Mouse (Mus musculus) limb, embryonic 14.5 days (tissue): Measurements from ENCODE around the gene Mpv17l2. TPM values are rescaled to one million over a fixed set of nuclear protein-coding genes. Genes with fewer than 3 reads are reported as not detected.

ENCODE experiments used
- ATAC-seq: fragments of 200-750 bp; cut with Nextera tagmentation; 2 replicates; pipeline ENCODE4 v1.8.0; 2017; ENCODE audit warnings: low read depth, moderate number of reproducible peaks, moderate TSS enrichment; ENCODE audit not compliant: low FRiP score
- DNase-seq: peaks from one replicate; pipeline ENCODE4 v3.0.0-alpha.2; 2015; ENCODE audit warnings: low spot score
- H3K27ac ChIP-seq: fragments of 300-500 bp; sonication (generic); replicated peaks from 2 replicates; pipeline ENCODE4 v1.5.1; 2014; ENCODE audit warnings: low read depth, mild to moderate bottlenecking, low read length, moderate library complexity, mixed read lengths
- H3K27me3 ChIP-seq: fragments of 300-500 bp; sonication (generic); 2 replicates; pipeline ENCODE4 v1.6.1; 2014; ENCODE audit warnings: low read length, mixed read lengths; ENCODE audit not compliant: control insufficient read depth, insufficient read depth
- H3K36me3 ChIP-seq: fragments of 300-500 bp; sonication (generic); 2 replicates; pipeline ENCODE4 v1.6.1; 2014; ENCODE audit warnings: mild to moderate bottlenecking, low read length, moderate library complexity, mixed read lengths; ENCODE audit not compliant: control insufficient read depth, insufficient read depth
- H3K4me1 ChIP-seq: fragments of 300-500 bp; sonication (generic); 2 replicates; pipeline ENCODE4 v1.6.1; 2014; ENCODE audit warnings: antibody characterized with exemption, low read length, mixed read lengths; ENCODE audit not compliant: control insufficient read depth, insufficient read depth
- H3K4me2 ChIP-seq: fragments of 300-500 bp; sonication (generic); replicated peaks from 2 replicates; pipeline ENCODE4 v1.6.1; 2014; ENCODE audit warnings: low read depth, mild to moderate bottlenecking, low read length, moderate library complexity; ENCODE audit not compliant: severe bottlenecking
- H3K4me3 ChIP-seq: fragments of 300-500 bp; sonication (generic); replicated peaks from 2 replicates; pipeline ENCODE4 v1.5.1; 2014; ENCODE audit warnings: low read length
- H3K9ac ChIP-seq: fragments of 300-500 bp; sonication (generic); 2 replicates; pipeline ENCODE4 v1.6.1; 2014; ENCODE audit warnings: mild to moderate bottlenecking, low read depth, low read length, moderate library complexity; ENCODE audit not compliant: severe bottlenecking
- H3K9me3 ChIP-seq: fragments of 300-500 bp; sonication (generic); 2 replicates; pipeline ENCODE4 v1.6.1; 2016; ENCODE audit warnings: low read length; ENCODE audit not compliant: control insufficient read depth
- POLR2A ChIP-seq: fragments of 200-500 bp; IDR thresholded peaks from 2 replicates; pipeline ENCODE4 v1.8.0; 2012; ENCODE audit warnings: inconsistent platforms, mild to moderate bottlenecking, moderate library complexity, borderline replicate concordance; ENCODE audit not compliant: insufficient read depth, insufficient read length; ENCODE audit errors: extremely low read depth
- WGBS: fragments of 180-500 bp; shearing (Covaris S2); extraction: QIAGEN DNeasy Blood & Tissue Kit; methylation state at CpG from one replicate; pipeline ENCODE4 v1.1.7; 2014; 5-methylcytosine and 5-hydroxymethylcytosine counted together
- polyA plus RNA-seq, 2 experiments: library from polyadenylated mRNA; depleted of rRNA in 1 of 2; stranded (reverse) in 1 of 2; unstranded in 1 of 2; fragments of >200 nt; fragmentation: Nextera tagmentation in 1 of 2; extraction: Ambion mirVana in 1 of 2; gene quantifications; 2 replicates each; pipeline versions ENCODE4 v1.2.1 to v1.2.3; 2012 to 2014

Gene Mpv17l2
- polyA plus RNA-seq, 2 experiments: 27.7 to 40.3 TPM

DNA sequence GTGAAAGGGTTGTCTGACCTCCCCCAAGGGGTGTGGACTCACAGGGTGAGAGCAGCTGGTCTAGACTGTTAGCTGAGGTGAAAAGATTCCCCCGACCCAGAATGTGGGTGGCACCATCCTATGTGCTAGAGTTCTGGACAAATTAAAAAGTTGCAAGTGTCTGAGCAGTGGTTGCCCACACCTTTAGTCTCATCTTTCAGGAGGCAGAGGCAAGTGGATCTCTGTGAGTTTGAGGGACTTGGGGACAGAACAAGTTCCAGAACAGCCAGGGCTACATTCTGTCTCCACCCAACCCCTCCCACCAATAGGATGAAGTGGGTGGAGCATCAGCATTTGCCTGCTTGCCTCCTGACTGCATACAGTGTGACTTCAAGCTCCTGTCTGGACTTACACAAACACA lies 1.4 kb upstream of the Mpv17l2 start:
- H3K27ac ChIP-seq: no peak overlapping the region
- ATAC-seq (no peak), DNase-seq (no peak)
- H3K9ac ChIP-seq: no peak overlapping the region
- H3K4me1 ChIP-seq: peaks cover 22% of the 10 kb centered on the region
- H3K4me3 ChIP-seq: no peak overlapping the region
- no peaks in the 10 kb centered on the region for H3K27me3 ChIP-seq
- TF ChIP-seq POLR2A: no peak
- H3K4me2 ChIP-seq: no peak overlapping the region
- no peaks in the 10 kb centered on the region for H3K9me3 ChIP-seq
- H3K36me3 ChIP-seq: peaks cover 12% of the 10 kb centered on the region
- 79% methylated on average over 1 of the region's 1 CpGs for WGBS

DNA sequence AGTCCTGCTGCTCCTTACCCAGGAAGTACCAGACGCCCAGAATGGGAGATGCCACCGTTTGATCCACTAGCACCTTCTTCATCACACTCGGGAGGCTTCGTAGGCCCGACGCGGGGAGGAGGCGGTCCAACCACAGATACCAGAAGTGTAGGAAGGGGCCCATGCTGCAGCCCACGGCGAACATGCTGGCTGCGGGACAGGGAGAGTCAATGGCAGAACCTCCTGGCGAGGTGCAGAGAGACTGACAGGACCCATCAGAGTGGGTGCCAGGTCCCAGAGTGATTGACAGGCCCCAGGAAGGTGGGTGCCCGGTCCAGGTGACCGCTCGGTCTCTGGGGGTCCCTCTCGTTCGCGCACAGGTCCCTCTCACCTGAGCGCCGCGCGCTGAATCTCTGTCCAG lies 396 bp downstream of the Mpv17l2 start:
- H3K9ac ChIP-seq: peak overlapping the region; percentile 72
- H3K36me3 ChIP-seq: peaks cover 23% of the 10 kb centered on the region
- H3K4me3 ChIP-seq: peak overlapping the region; percentile 71
- WGBS: 1% methylated on average over 12 of the region's 22 CpGs
- no peaks in the 10 kb centered on the region for H3K27me3 ChIP-seq
- TF ChIP-seq POLR2A: no peak
- ATAC-seq: no peak
- H3K4me2 ChIP-seq: peak overlapping the region; percentile 98
- DNase-seq: no peak
- H3K4me1 ChIP-seq: peaks cover 8% of the 10 kb centered on the region
- 0 out of 2 replicates have a peak overlapping the region, but pooled peaks have one; percentile 33 for H3K27ac ChIP-seq
- no peaks in the 10 kb centered on the region for H3K9me3 ChIP-seq

DNA sequence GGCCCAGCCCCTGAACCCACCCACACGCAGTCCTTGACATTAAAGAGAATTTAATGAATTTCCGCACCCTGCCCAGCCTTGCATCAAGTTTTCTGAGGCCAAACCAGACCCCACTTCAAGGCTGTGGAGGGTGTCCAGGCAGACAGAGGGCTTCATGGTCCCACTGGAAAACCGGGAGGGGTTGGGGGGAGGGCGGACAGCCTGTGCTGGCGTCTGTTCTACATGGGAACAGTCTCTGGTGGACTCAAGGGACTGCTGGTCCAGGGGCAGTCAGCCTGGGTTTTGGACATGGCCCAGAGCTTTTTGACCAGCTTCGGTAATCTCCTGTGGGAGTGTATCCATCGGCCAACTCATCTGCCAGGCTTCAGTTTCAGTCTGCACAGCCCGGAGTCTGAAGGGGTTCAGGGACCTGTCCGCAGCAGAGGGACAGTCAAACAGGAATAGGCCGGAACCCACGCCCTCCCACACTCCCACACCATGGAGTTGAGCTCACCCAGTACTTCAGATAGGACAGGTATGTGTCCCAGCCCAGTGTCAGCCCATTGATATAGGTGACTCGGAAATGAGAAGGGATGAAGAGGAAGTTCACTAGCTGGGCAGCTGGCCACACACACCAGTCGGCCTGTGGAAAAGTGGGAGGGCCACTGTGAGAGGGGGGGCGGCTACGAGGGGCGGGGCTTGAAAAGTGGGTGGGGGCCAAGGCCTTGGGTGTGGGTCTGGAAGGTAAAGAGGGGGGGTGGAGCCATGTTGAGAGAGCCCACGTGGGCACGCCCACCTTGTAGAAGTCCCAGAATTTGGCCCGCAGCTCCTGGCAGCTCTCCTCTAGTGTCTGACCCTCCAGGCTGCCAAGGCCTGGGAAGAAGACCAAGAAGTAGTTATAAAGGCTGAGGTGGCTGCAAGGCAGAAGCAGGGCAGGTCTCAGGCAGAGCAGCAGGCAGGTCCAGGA lies 1.9 kb downstream of the Mpv17l2 start:
- no peak overlapping the region for H3K9ac ChIP-seq
- ATAC-seq (no peak), DNase-seq (no peak)
- peaks cover 23% of the 10 kb centered on the region for H3K36me3 ChIP-seq
- no peak overlapping the region; the same call in 1 of the 2 replicates for H3K4me2 ChIP-seq
- no peak overlapping the region for H3K4me3 ChIP-seq
- WGBS: 68% methylated on average over 18 of the region's 19 CpGs
- H3K9me3 ChIP-seq: no peaks in the 10 kb centered on the region
- H3K27ac ChIP-seq: no peak overlapping the region
- H3K4me1 ChIP-seq: peaks cover 11% of the 10 kb centered on the region
- no peak for TF ChIP-seq POLR2A
- H3K27me3 ChIP-seq: no peaks in the 10 kb centered on the region

DNA sequence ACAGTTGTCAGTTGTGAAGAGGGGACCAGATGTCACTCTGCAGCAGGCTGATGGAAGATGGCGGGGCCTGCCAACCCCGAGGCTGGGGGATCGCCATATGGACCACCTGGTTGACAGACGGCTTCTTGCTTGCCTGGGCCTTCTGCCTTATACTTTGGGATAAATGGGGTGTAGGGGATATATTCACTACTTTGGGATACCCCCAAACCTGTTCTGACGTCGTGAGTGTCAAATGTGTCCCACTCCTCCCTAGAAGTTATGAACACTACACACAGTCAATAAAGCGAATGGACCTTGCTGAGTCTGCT lies 2.5 kb downstream of the Mpv17l2 start:
- Histone ChIP-seq H3K4me2 (no peak overlapping the region), H3K27ac (no peak overlapping the region), H3K4me1 (peaks cover 15% of the 10 kb centered on the region), H3K9ac (no peak overlapping the region), H3K9me3 (no peaks in the 10 kb centered on the region), H3K4me3 (no peak overlapping the region), H3K36me3 (peaks cover 23% of the 10 kb centered on the region), H3K27me3 (no peaks in the 10 kb centered on the region)
- DNase-seq (no peak), ATAC-seq (no peak)
- WGBS: 86% methylated on average over 7 of the region's 7 CpGs
- no peak for TF ChIP-seq POLR2A

DNA sequence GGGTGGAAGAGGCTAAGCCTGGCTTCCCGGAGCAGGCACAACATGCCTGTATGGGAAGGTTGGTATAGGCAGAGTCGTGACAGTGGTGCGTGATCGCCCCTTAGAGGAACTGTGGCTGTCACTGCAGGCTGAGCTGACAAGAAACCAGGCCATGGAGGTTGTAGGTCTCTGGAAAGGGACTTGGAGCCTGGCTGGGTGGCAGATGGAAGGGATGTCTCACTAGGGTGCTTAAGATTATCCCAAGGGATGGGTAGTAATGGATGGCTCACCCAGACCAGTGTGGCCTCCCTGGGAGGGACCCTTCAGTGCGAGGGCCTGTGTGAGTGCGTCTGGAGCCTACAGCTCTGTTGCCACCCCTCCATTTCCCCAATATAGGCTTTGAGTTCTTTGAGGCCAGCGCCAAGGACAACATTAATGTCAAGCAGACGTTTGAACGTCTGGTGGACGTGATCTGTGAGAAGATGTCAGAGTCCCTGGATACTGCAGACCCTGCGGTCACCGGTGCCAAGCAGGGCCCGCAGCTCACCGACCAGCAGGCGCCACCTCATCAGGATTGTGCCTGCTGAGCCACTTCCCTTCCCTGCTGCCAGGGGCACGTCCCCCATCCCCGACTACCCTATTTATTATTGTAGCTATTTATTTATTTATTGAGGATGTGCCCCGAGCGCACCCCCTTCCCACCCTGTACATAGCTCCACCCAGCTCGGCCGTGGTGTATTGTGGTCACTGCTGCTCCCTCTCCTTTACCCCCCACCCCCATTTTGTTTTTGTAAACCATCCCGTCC lies 3.0 kb downstream of the Mpv17l2 start:
- no peak for TF ChIP-seq POLR2A
- Histone ChIP-seq H3K4me2 (no peak overlapping the region), H3K4me1 (peaks cover 18% of the 10 kb centered on the region), H3K9ac (no peak overlapping the region), H3K27ac (no peak overlapping the region), H3K4me3 (no peak overlapping the region), H3K36me3 (peaks cover 23% of the 10 kb centered on the region), H3K27me3 (no peaks in the 10 kb centered on the region), H3K9me3 (no peaks in the 10 kb centered on the region)
- ATAC-seq (no peak), DNase-seq (no peak)
- 77% methylated on average over 22 of the region's 22 CpGs for WGBS
